Mouse (Mus musculus) ES-CJ7 (cell line): ENCODE measurements around the gene 5031439G07Rik.
"Not testable (repeated sequence)": the region's sequence is repeated elsewhere in the genome, so short reads cannot be mapped to it uniquely, and the experiment has no call there.

Source experiments
- DNase-seq: peaks from one replicate; pipeline ENCODE4 v3.0.0; 2011; ENCODE audit warnings: low read depth, low spot score

Gene 5031439G07Rik

GRCm38 (mm10) chr15:84953259-84953658 is 35.1 kb downstream of the 5031439G07Rik start:
- DNase-seq = no peak

- DNase-seq = no peak
These were observed 38.3 kb downstream of the 5031439G07Rik start for GRCm38 (mm10) chr15:84950053-84950452.

GRCm38 (mm10) chr15:84948990-84949389 is 39.4 kb downstream of the 5031439G07Rik start:
- DNase-seq = no peak

- DNase-seq = no peak
These were observed 44.0 kb downstream of the 5031439G07Rik start for GRCm38 (mm10) chr15:84944319-84944718.

GRCm38 (mm10) chr15:84942647-84943285 is 45.6 kb downstream of the 5031439G07Rik start:
- DNase-seq = no peak

- no peak for DNase-seq
These were observed 48.2 kb downstream of the 5031439G07Rik start for GRCm38 (mm10) chr15:84940102-84940501.

- DNase-seq = no peak
These were observed 53.5 kb downstream of the 5031439G07Rik start for GRCm38 (mm10) chr15:84934901-84935300.

GRCm38 (mm10) chr15:84932351-84932750 is 56.0 kb downstream of the 5031439G07Rik start:
- DNase-seq = no peak

GRCm38 (mm10) chr15:84925495-84926018 is 62.8 kb downstream of the 5031439G07Rik start:
- DNase-seq = peak; percentile 60

- DNase-seq = peak; percentile 67
These were observed 63.5 kb downstream of the 5031439G07Rik start for GRCm38 (mm10) chr15:84924781-84925315.

- no peak for DNase-seq
These were observed 64.7 kb downstream of the 5031439G07Rik start for GRCm38 (mm10) chr15:84923508-84924181.

GRCm38 (mm10) chr15:84922884-84923507 is 65.4 kb downstream of the 5031439G07Rik start, which contains the start of gene Nup50:
Gene Nup50, plus strand, starts transcription at chr15:84923411.
- DNase-seq = peak; percentile 99

- no peak for DNase-seq
These were observed 68.4 kb downstream of the 5031439G07Rik start, which contains the start of gene Gm29666 for GRCm38 (mm10) chr15:84919938-84920337. Gene Gm29666, minus strand, starts transcription at chr15:84920038.

- no peak for DNase-seq
These were observed 75.2 kb downstream of the 5031439G07Rik start for GRCm38 (mm10) chr15:84913201-84913600.

- DNase-seq = no peak
These were observed 84.4 kb downstream of the 5031439G07Rik start for GRCm38 (mm10) chr15:84903843-84904385.

- DNase-seq = no peak
These were observed 90.3 kb downstream of the 5031439G07Rik start for GRCm38 (mm10) chr15:84898077-84898476.

GRCm38 (mm10) chr15:84896664-84897063 is 91.7 kb downstream of the 5031439G07Rik start:
- no peak for DNase-seq

- not testable (repeated sequence) for DNase-seq
These were observed 92.1 kb downstream of the 5031439G07Rik start for GRCm38 (mm10) chr15:84896216-84896615.
